Mouse (Mus musculus) spleen, adult 2 months (tissue): ENCODE results near the gene Rmdn2.

Experiments used
- CTCF ChIP-seq: fragments of 200-500 bp; IDR thresholded peaks from 2 replicates; pipeline ENCODE4 v1.5.1; 2011; ENCODE audit warnings: mild to moderate bottlenecking, inconsistent platforms; ENCODE audit not compliant: insufficient read depth, insufficient read length, insufficient replicate concordance; ENCODE audit errors: extremely low read depth
- POLR2A ChIP-seq: fragments of 200-500 bp; IDR thresholded peaks from 2 replicates; pipeline ENCODE4 v1.6.1; 2011; ENCODE audit warnings: low read depth, low read length, inconsistent platforms

GRCm38 (mm10) chr17:79615897-79616296 is 4.2 kb downstream of the Rmdn2 start:
- TF ChIP-seq CTCF (no peak), POLR2A (no peak)
